Mouse (Mus musculus) ES-Bruce4 (cell line): ENCODE measurements around the gene Rbm25.

Source experiments
- CTCF ChIP-seq: IDR thresholded peaks from one replicate; pipeline ENCODE4 v1.8.1; 2011; ENCODE audit warnings: low read depth, low read length
- EP300 ChIP-seq: IDR thresholded peaks from 2 replicates; pipeline ENCODE4 v1.6.1; 2011; ENCODE audit warnings: low read depth, low read length; ENCODE audit not compliant: insufficient read depth
- POLR2A ChIP-seq: IDR thresholded peaks from one replicate; pipeline ENCODE4 v1.8.1; 2011; ENCODE audit warnings: low read length; ENCODE audit not compliant: insufficient read depth

GRCm38 (mm10) chr12:83650346-83650745 lies 19.3 kb downstream of the Rbm25 start:
- TF ChIP-seq CTCF: no peak
- TF ChIP-seq POLR2A: no peak
- TF ChIP-seq EP300: no peak
